Mouse (Mus musculus) limb, embryonic 11.5 days (tissue): Measurements from ENCODE around the gene Glb1l. TPM values are rescaled to one million over a fixed set of nuclear protein-coding genes. Genes with fewer than 3 reads are reported as not detected.

Source experiments
- ATAC-seq: fragments of 200-750 bp; cut with Nextera tagmentation; 2 replicates; pipeline ENCODE4 v1.8.0; 2017; ENCODE audit warnings: low read depth; ENCODE audit not compliant: insufficient number of reproducible peaks, low FRiP score, low TSS enrichment
- DNase-seq: peaks from one replicate; pipeline ENCODE4 v3.0.0-alpha.2; 2015; ENCODE audit warnings: low spot score
- H3K27ac ChIP-seq: fragments of 300-500 bp; sonication (generic); replicated peaks from 2 replicates; pipeline ENCODE4 v1.5.1; 2014; ENCODE audit warnings: low read depth, mild to moderate bottlenecking, low read length
- H3K27me3 ChIP-seq: fragments of 300-500 bp; sonication (generic); 2 replicates; pipeline ENCODE4 v1.6.1; 2014; ENCODE audit warnings: mild to moderate bottlenecking, low read length, mixed read lengths; ENCODE audit not compliant: control insufficient read depth, insufficient read depth
- H3K36me3 ChIP-seq: fragments of 300-500 bp; sonication (generic); 2 replicates; pipeline ENCODE4 v1.6.1; 2014; ENCODE audit warnings: mild to moderate bottlenecking, low read length, moderate library complexity, mixed read lengths; ENCODE audit not compliant: control insufficient read depth, insufficient read depth
- H3K4me1 ChIP-seq: fragments of 300-500 bp; sonication (generic); 2 replicates; pipeline ENCODE4 v1.6.1; 2014; ENCODE audit warnings: low read length, mixed read lengths; ENCODE audit not compliant: control insufficient read depth, insufficient read depth
- H3K4me2 ChIP-seq: fragments of 300-500 bp; sonication (generic); 2 replicates; pipeline ENCODE4 v1.6.1; 2014; ENCODE audit warnings: low read depth, mild to moderate bottlenecking, moderate library complexity; ENCODE audit not compliant: severe bottlenecking
- H3K4me3 ChIP-seq: fragments of 300-500 bp; sonication (generic); 2 replicates; pipeline ENCODE4 v1.5.1; 2014; ENCODE audit warnings: low read depth, low read length
- H3K9ac ChIP-seq: fragments of 300-500 bp; sonication (generic); 2 replicates; pipeline ENCODE4 v1.6.1; 2014; ENCODE audit warnings: mild to moderate bottlenecking, low read length
- H3K9me3 ChIP-seq: fragments of 300-500 bp; sonication (generic); 2 replicates; pipeline ENCODE4 v1.6.1; 2016; ENCODE audit warnings: low read length; ENCODE audit not compliant: control insufficient read depth
- WGBS: fragments of 180-500 bp; shearing (Covaris S2); extraction: QIAGEN DNeasy Blood & Tissue Kit; methylation state at CpG from one replicate; pipeline ENCODE4 v1.1.7; 2014; 5-methylcytosine and 5-hydroxymethylcytosine counted together
- polyA plus RNA-seq: library from polyadenylated mRNA; unstranded; fragments of >200 nt; fragmentation: Nextera tagmentation; extraction: Ambion mirVana; gene quantifications from 2 replicates; pipeline ENCODE4 v1.2.1, GENCODE M21; 2014

The Glb1l gene
- polyA plus RNA-seq, 1 experiment from 2014 or later, result 18.5 TPM

DNA sequence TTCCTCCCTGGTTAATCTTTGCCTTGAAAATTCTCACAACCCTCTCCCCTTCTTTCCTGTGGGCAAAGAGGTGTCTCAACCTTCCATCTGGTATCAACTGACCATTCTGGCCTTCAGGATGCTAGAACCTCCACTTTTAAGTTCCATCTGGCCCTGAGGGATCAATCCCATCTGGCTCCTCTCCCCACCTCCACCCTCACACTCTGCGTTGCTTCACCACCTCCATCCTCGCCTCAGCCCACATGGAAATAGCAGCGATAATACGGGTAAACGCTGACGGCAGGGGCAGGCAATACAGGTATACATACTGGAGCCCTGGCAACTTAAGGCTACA lies 7.2 kb upstream of the Glb1l start:
- Histone ChIP-seq H3K27me3 (peaks cover 40% of the 10 kb centered on the region), H3K4me1 (peaks cover 17% of the 10 kb centered on the region), H3K4me2 (peak overlapping the region; percentile 96), H3K36me3 (peaks cover 5% of the 10 kb centered on the region; the same call in 1 of the 2 replicates), H3K9me3 (no peaks in the 10 kb centered on the region), H3K9ac (no peak overlapping the region), H3K27ac (no peak overlapping the region), H3K4me3 (peak overlapping the region; percentile 45)
- ATAC-seq, result no peak
- DNase-seq, result no peak
- under 1% methylated on average over 6 of the region's 6 CpGs for WGBS

DNA sequence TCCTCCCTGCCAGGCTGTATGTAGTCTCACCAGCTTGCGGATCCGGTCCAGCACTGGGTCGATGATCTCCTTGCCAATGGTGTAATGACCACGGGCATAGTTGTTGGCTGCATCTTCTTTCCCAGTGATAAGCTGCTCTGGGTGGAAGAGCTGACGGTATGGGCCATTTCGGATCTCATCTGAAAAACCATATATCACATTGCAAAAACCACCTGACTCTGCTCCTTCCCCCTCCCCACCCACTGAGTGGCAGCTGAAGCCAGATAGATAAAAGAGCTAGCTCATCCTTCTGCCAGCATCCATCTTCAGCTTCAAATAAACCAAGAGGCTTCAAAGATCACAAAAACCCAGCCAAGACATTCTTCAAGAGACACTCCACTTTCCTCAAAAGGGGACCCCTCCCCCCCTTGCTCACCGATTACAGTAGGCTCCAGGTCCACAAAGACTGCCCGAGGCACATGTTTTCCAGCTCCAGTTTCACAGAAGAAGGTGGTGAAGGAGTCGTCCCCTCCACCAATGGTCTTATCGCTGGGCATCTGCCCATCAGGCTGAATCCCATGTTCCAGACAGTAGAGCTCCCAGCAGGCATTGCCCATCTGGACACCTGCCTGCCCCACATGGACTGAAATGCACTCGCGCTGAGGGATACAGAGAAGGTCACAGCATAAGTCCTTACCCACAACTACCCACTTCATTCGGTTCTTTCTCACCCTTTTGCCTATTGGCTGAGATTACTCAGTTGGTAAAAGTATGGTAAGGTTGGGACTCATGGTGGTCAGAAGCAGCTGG lies 6.4 kb upstream of the Glb1l start:
- ATAC-seq, result no peak
- no peak overlapping the region for H3K4me3 ChIP-seq
- no peaks in the 10 kb centered on the region for H3K9me3 ChIP-seq
- H3K36me3 ChIP-seq, result peaks cover 5% of the 10 kb centered on the region; the same call in 1 of the 2 replicates
- WGBS, result 77% methylated on average over 13 of the region's 13 CpGs
- no peak overlapping the region for H3K9ac ChIP-seq
- H3K27ac ChIP-seq, result no peak overlapping the region
- peaks cover 17% of the 10 kb centered on the region for H3K4me1 ChIP-seq
- peaks cover 40% of the 10 kb centered on the region for H3K27me3 ChIP-seq
- no peak for DNase-seq
- H3K4me2 ChIP-seq, result no peak overlapping the region

- WGBS, result 90% methylated on average over 9 of the region's 9 CpGs
- Histone ChIP-seq H3K4me2 (no peak overlapping the region), H3K4me3 (no peak overlapping the region), H3K9ac (no peak overlapping the region), H3K27ac (no peak overlapping the region), H3K27me3 (peaks cover 37% of the 10 kb centered on the region), H3K36me3 (peaks cover 5% of the 10 kb centered on the region; the same call in 1 of the 2 replicates), H3K4me1 (peaks cover 19% of the 10 kb centered on the region), H3K9me3 (no peaks in the 10 kb centered on the region)
- DNase-seq (no peak), ATAC-seq (no peak)
Observed at GRCm38 (mm10) chr1:75215785-75216184, 5.2 kb upstream of the Glb1l start.

GRCm38 (mm10) chr1:75214886-75215285 lies 4.3 kb upstream of the Glb1l start:
- Histone ChIP-seq H3K4me2 (no peak overlapping the region), H3K4me1 (peaks cover 24% of the 10 kb centered on the region), H3K9me3 (no peaks in the 10 kb centered on the region), H3K27ac (no peak overlapping the region), H3K4me3 (no peak overlapping the region), H3K27me3 (peaks cover 28% of the 10 kb centered on the region), H3K36me3 (peaks cover 5% of the 10 kb centered on the region; the same call in 1 of the 2 replicates), H3K9ac (no peak overlapping the region)
- ATAC-seq (no peak), DNase-seq (no peak)
- 77% methylated on average over 5 of the region's 5 CpGs for WGBS

- no peak for ATAC-seq
- DNase-seq, result no peak
- WGBS, result 89% methylated on average over 2 of the region's 2 CpGs
- peaks cover 24% of the 10 kb centered on the region for H3K27me3 ChIP-seq
- peaks cover 22% of the 10 kb centered on the region for H3K4me1 ChIP-seq
- no peak overlapping the region for H3K4me3 ChIP-seq
- no peak overlapping the region for H3K27ac ChIP-seq
- H3K4me2 ChIP-seq, result no peak overlapping the region
- no peaks in the 10 kb centered on the region for H3K9me3 ChIP-seq
- peaks cover 5% of the 10 kb centered on the region; the same call in 1 of the 2 replicates for H3K36me3 ChIP-seq
- no peak overlapping the region for H3K9ac ChIP-seq
Observed at GRCm38 (mm10) chr1:75214442-75214841, 3.8 kb upstream of the Glb1l start.

GRCm38 (mm10) chr1:75213096-75213495 lies 2.5 kb upstream of the Glb1l start:
- Histone ChIP-seq H3K4me2 (no peak overlapping the region), H3K4me3 (no peak overlapping the region), H3K9ac (no peak overlapping the region), H3K9me3 (no peaks in the 10 kb centered on the region), H3K27me3 (peaks cover 10% of the 10 kb centered on the region), H3K27ac (no peak overlapping the region), H3K36me3 (peaks cover 5% of the 10 kb centered on the region; the same call in 1 of the 2 replicates), H3K4me1 (peaks cover 11% of the 10 kb centered on the region)
- DNase-seq, result no peak
- no peak for ATAC-seq
- 87% methylated on average over 7 of the region's 7 CpGs for WGBS

- H3K4me1 ChIP-seq, result peaks cover 9% of the 10 kb centered on the region
- no peak overlapping the region for H3K27ac ChIP-seq
- H3K27me3 ChIP-seq, result peaks cover 5% of the 10 kb centered on the region
- H3K9me3 ChIP-seq, result no peaks in the 10 kb centered on the region
- WGBS, result 88% methylated on average over 4 of the region's 4 CpGs
- ATAC-seq (no peak), DNase-seq (no peak)
- peaks cover 5% of the 10 kb centered on the region; the same call in 1 of the 2 replicates for H3K36me3 ChIP-seq
- H3K9ac ChIP-seq, result no peak overlapping the region
- no peak overlapping the region for H3K4me3 ChIP-seq
- no peak overlapping the region for H3K4me2 ChIP-seq
Observed at GRCm38 (mm10) chr1:75212542-75212941, 1.9 kb upstream of the Glb1l start.

DNA sequence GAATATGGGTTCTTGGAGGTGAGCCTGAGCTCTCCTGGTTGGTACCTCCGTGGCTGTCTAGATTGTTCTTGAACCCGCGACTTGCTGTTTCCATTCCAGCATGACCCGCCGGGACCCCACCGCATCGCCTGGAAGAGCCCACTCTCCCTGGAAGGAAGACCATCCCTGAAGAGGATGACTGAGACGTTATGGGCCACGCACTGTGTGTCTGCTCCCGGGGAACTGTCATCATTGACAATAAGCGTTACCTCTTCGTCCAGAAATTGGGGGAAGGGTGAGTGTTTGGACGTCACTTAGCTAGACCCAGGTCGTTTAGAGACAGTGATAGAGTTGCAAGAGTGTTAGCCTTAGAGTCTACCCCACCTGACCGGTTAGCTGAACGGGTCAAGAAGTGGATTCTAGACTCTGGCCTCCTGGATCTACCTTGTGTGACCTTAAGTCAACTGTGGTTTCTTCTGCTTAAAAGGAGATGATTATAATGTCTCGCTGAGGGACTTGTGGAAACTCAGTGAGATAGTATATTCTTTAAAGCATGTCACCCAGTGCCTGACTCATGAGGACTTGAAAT lies 612 bp upstream of the Glb1l start:
- no peaks in the 10 kb centered on the region for H3K9me3 ChIP-seq
- H3K4me2 ChIP-seq, result peak overlapping the region; percentile 78
- ATAC-seq (no peak), DNase-seq (no peak)
- H3K27me3 ChIP-seq, result no peaks in the 10 kb centered on the region
- peaks cover 5% of the 10 kb centered on the region; the same call in 1 of the 2 replicates for H3K36me3 ChIP-seq
- H3K4me1 ChIP-seq, result peaks cover 9% of the 10 kb centered on the region
- H3K27ac ChIP-seq, result no peak overlapping the region
- 13% methylated on average over 17 of the region's 17 CpGs for WGBS
- peak overlapping the region; percentile 79 for H3K4me3 ChIP-seq
- H3K9ac ChIP-seq, result peak overlapping the region; percentile 80
